Mouse (Mus musculus) forebrain, embryonic 14.5 days (tissue): ENCODE measurements around the gene Fgf4. TPM values are rescaled to one million over a fixed set of nuclear protein-coding genes. Genes with fewer than 3 reads are reported as not detected.
A peak's percentile ranks its signal among the peaks of the same experiment; 100 is the strongest.

Experiments used
- ATAC-seq: fragments of 200-750 bp; cut with Nextera tagmentation; 2 replicates; pipeline ENCODE4 v1.8.0; 2017; ENCODE audit warnings: mild to moderate bottlenecking, moderate library complexity
- DNase-seq: peaks from one replicate; pipeline ENCODE4 v3.0.0-alpha.2; 2015; ENCODE audit warnings: low spot score
- H3K27ac ChIP-seq: fragments of 300-500 bp; sonication (generic); 2 replicates; pipeline ENCODE4 v1.5.1; 2014; ENCODE audit warnings: low read depth, mild to moderate bottlenecking, control low read depth, low read length, moderate library complexity
- H3K27me3 ChIP-seq: fragments of 300-500 bp; sonication (generic); replicated peaks from 2 replicates; pipeline ENCODE4 v1.6.1; 2014; ENCODE audit warnings: low read length, control low read depth, mixed read lengths; ENCODE audit not compliant: control insufficient read depth, insufficient read depth
- H3K36me3 ChIP-seq: fragments of 300-500 bp; sonication (generic); 2 replicates; pipeline ENCODE4 v1.6.1; 2014; ENCODE audit warnings: low read length, control low read depth; ENCODE audit not compliant: control insufficient read depth, insufficient read depth
- H3K4me1 ChIP-seq: fragments of 300-500 bp; sonication (generic); 2 replicates; pipeline ENCODE4 v1.6.1; 2014; ENCODE audit warnings: antibody characterized with exemption, low read length, control low read depth; ENCODE audit not compliant: control insufficient read depth, insufficient read depth
- H3K4me2 ChIP-seq: fragments of 300-500 bp; sonication (generic); 2 replicates; pipeline ENCODE4 v1.6.1; 2014; ENCODE audit warnings: mild to moderate bottlenecking, control low read depth, low read length
- H3K4me3 ChIP-seq: fragments of 300-500 bp; sonication (generic); 2 replicates; pipeline ENCODE4 v1.5.1; 2014; ENCODE audit warnings: low read depth, low read length, control low read depth
- H3K9ac ChIP-seq: fragments of 300-500 bp; sonication (generic); 2 replicates; pipeline ENCODE4 v1.6.1; 2014; ENCODE audit warnings: mild to moderate bottlenecking, low read length, control low read depth, moderate library complexity
- H3K9me3 ChIP-seq: fragments of 300-500 bp; sonication (generic); replicated peaks from 2 replicates; pipeline ENCODE4 v1.6.1; 2016; ENCODE audit warnings: low read length, control low read depth, mixed read lengths; ENCODE audit not compliant: control insufficient read depth
- WGBS: fragments of 180-500 bp; shearing (Covaris S2); extraction: QIAGEN DNeasy Blood & Tissue Kit; methylation state at CpG from one replicate; pipeline ENCODE4 v1.1.7; 2014; 5-methylcytosine and 5-hydroxymethylcytosine counted together
- polyA plus RNA-seq: library from polyadenylated mRNA; unstranded; fragments of >200 nt; fragmentation: Nextera tagmentation; extraction: Ambion mirVana; gene quantifications from 2 replicates; pipeline ENCODE4 v1.2.1, GENCODE M21; 2014

Gene Fgf4
- not detected in 2 replicates for polyA plus RNA-seq

DNA sequence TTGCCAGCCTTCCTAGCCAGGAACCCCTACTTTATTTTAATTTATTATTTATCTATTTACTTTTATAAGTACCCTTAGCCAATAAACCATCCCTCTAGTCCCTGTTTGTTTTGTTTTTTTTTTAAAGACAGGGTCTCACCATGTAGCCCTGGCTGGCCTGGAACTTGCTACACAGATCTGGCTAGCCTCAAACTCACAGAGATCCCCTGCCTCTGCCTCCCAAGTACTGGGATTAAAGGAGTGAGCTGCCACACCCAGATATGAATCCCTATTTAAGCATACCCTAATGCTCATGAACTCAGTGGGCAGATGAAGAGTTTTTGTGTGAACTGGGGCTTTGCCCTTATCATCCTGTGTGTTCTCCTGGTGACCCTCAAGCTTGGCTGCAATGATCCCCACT is at the start of gene Fgf4:
Gene Fgf4, plus strand, starts transcription at position 301 of the 400 bp plus-strand sequence.
- Histone ChIP-seq H3K27me3 (no peaks in the 10 kb centered on the region), H3K4me1 (no peaks in the 10 kb centered on the region), H3K36me3 (no peaks in the 10 kb centered on the region), H3K4me3 (no peak within 1 kb of the TSS), H3K9me3 (no peaks in the 10 kb centered on the region), H3K9ac (no peak within 1 kb of the TSS), H3K27ac (no peak within 1 kb of the TSS), H3K4me2 (no peak within 1 kb of the TSS)
- ATAC-seq (no peak), DNase-seq (no peak)

GRCm38 (mm10) chr7:144798471-144798870 is 48.7 kb upstream of the Fgf4 start:
- Histone ChIP-seq H3K36me3 (no peaks in the 10 kb centered on the region), H3K9me3 (no peaks in the 10 kb centered on the region), H3K4me2 (no peak overlapping the region), H3K27ac (no peak overlapping the region), H3K9ac (no peak overlapping the region), H3K4me3 (no peak overlapping the region), H3K27me3 (no peaks in the 10 kb centered on the region), H3K4me1 (no peaks in the 10 kb centered on the region)
- DNase-seq (peak; percentile 77), ATAC-seq (peak; percentile 54; the same call in 1 of the 2 replicates)
- WGBS: 46% methylated on average over 1 of the region's 1 CpGs

DNA sequence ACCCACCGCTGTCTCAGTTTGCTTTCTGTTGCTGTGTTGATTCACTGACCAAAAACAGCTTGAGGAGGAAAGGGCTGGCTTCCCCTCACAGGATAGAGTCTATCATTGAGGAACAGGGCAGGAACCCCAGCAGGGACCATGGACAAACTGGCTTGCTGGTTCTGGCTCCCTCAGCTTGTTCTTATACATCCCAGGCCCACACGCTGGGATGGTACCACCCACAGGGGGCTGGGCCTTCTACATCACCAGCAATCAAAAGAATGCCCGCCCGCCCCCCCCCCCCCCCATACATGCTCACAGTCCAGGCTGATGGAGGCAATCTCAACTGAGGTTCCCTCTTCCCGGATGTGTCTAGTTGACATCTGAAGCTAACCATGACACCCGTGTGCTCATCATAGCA is 40.1 kb upstream of the Fgf4 start:
- no peak overlapping the region for H3K4me2 ChIP-seq
- H3K36me3 ChIP-seq: no peaks in the 10 kb centered on the region
- H3K27ac ChIP-seq: no peak overlapping the region
- H3K4me3 ChIP-seq: no peak overlapping the region
- H3K4me1 ChIP-seq: 0 out of 2 replicates have a peak, but pooled peaks cover 2% of the 10 kb centered on the region
- H3K9me3 ChIP-seq: no peaks in the 10 kb centered on the region
- WGBS: 63% methylated on average over 6 of the region's 6 CpGs
- no peaks in the 10 kb centered on the region for H3K27me3 ChIP-seq
- no peak for ATAC-seq
- no peak overlapping the region for H3K9ac ChIP-seq
- no peak for DNase-seq

GRCm38 (mm10) chr7:144807976-144808577 is 39.1 kb upstream of the Fgf4 start:
- ATAC-seq (no peak), DNase-seq (no peak)
- Histone ChIP-seq H3K27ac (no peak overlapping the region), H3K4me2 (no peak overlapping the region), H3K9me3 (no peaks in the 10 kb centered on the region), H3K27me3 (no peaks in the 10 kb centered on the region), H3K4me3 (no peak overlapping the region), H3K9ac (no peak overlapping the region), H3K4me1 (0 out of 2 replicates have a peak, but pooled peaks cover 2% of the 10 kb centered on the region), H3K36me3 (no peaks in the 10 kb centered on the region)
- WGBS: 73% methylated on average over 4 of the region's 4 CpGs

GRCm38 (mm10) chr7:144811521-144811920 is 35.6 kb upstream of the Fgf4 start:
- Histone ChIP-seq H3K9ac (no peak overlapping the region), H3K36me3 (no peaks in the 10 kb centered on the region), H3K9me3 (no peaks in the 10 kb centered on the region), H3K4me1 (0 out of 2 replicates have a peak, but pooled peaks cover 2% of the 10 kb centered on the region), H3K4me3 (no peak overlapping the region), H3K27me3 (no peaks in the 10 kb centered on the region), H3K27ac (no peak overlapping the region), H3K4me2 (no peak overlapping the region)
- no peak for DNase-seq
- ATAC-seq: no peak
- WGBS: 64% methylated on average over 4 of the region's 4 CpGs

DNA sequence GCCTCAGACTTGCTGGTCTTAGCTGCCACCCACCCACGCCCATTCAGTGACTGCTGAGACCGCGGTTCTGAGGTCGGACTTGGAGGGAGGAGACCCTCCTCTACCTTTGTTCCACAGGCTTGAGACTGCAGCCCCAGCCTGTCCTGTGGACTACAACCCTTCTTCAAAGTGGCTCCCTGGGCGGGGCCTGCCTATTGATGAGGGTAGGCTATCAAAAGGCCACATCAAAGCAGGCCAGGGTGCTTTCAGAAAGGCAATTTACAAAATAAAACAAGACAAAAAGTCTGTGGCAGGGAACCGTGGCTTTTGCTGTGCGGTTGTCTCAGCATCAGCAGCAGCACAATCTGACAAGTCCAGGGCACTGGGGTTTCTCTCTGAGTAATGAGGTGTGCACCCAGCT is 25.3 kb upstream of the Fgf4 start:
- Histone ChIP-seq H3K36me3 (no peaks in the 10 kb centered on the region), H3K4me1 (no peaks in the 10 kb centered on the region), H3K9me3 (peaks cover 3% of the 10 kb centered on the region; the same call in 1 of the 2 replicates), H3K4me3 (no peak overlapping the region), H3K27ac (no peak overlapping the region), H3K9ac (no peak overlapping the region), H3K4me2 (no peak overlapping the region), H3K27me3 (no peaks in the 10 kb centered on the region)
- 23% methylated on average over 7 of the region's 7 CpGs for WGBS
- ATAC-seq (no peak), DNase-seq (no peak)

DNA sequence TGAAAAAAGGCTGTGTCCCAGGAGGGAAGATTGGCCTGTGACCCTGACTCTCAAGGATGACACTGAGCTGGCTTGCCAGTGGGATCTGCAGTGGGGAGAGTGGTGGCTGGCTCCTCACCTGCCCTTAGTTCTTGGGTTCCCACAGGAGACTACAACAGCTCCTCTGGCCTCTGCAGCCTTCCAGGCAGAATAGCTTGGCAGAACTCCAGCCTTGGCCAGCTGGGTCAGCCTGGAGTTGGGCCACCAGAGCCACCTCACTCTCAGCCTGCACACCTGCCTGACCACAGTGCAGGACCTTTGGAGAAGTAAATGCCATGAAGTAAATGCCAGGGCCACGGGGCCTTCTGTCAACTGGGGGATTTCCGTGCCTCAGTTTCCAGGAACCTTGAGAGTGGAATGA is 23.2 kb upstream of the Fgf4 start:
- Histone ChIP-seq H3K4me3 (no peak overlapping the region), H3K36me3 (no peaks in the 10 kb centered on the region), H3K9ac (no peak overlapping the region), H3K27me3 (no peaks in the 10 kb centered on the region), H3K27ac (no peak overlapping the region), H3K4me2 (no peak overlapping the region), H3K4me1 (no peaks in the 10 kb centered on the region), H3K9me3 (no peaks in the 10 kb centered on the region)
- WGBS: 94% methylated on average over 2 of the region's 2 CpGs
- DNase-seq (no peak), ATAC-seq (no peak)

GRCm38 (mm10) chr7:144828369-144828768 is 18.8 kb upstream of the Fgf4 start:
- H3K27me3 ChIP-seq: no peaks in the 10 kb centered on the region
- no peak overlapping the region for H3K4me3 ChIP-seq
- H3K36me3 ChIP-seq: no peaks in the 10 kb centered on the region
- WGBS: 51% methylated on average over 11 of the region's 11 CpGs
- H3K9ac ChIP-seq: no peak overlapping the region
- no peak for DNase-seq
- no peak overlapping the region for H3K27ac ChIP-seq
- H3K4me2 ChIP-seq: no peak overlapping the region
- no peaks in the 10 kb centered on the region for H3K4me1 ChIP-seq
- no peaks in the 10 kb centered on the region for H3K9me3 ChIP-seq
- no peak for ATAC-seq

GRCm38 (mm10) chr7:144837891-144838488 is 9.2 kb upstream of the Fgf4 start, which contains the start of gene Fgf3:
TSS of gene Fgf3 (plus strand) at chr7:144838083.
- H3K4me2 ChIP-seq: peak within 1 kb of the TSS; percentile 58
- peak within 1 kb of the TSS; percentile 43 for H3K9ac ChIP-seq
- H3K36me3 ChIP-seq: no peaks in the 10 kb centered on the region
- H3K27ac ChIP-seq: no peak within 1 kb of the TSS
- ATAC-seq (peak; percentile 46), DNase-seq (peak; percentile 33)
- peak within 1 kb of the TSS; percentile 38 for H3K4me3 ChIP-seq
- 1% methylated on average over 35 of the region's 43 CpGs for WGBS
- no peaks in the 10 kb centered on the region for H3K4me1 ChIP-seq
- peaks cover 55% of the 10 kb centered on the region for H3K27me3 ChIP-seq
- no peaks in the 10 kb centered on the region for H3K9me3 ChIP-seq
